Mouse (Mus musculus) G1E (cell line): ENCODE measurements around the gene Sphk2. TPM values are rescaled to one million over a fixed set of nuclear protein-coding genes. Genes with fewer than 3 reads are reported as not detected.
A peak's percentile ranks its signal among the peaks of the same experiment; 100 is the strongest.

Experiments used
- ATAC-seq: 2 replicates; pipeline ENCODE4 v1.8.0; 2016; ENCODE audit warnings: mild to moderate bottlenecking; ENCODE audit not compliant: insufficient number of reproducible peaks, poor library complexity, low FRiP score, severe bottlenecking; ENCODE audit errors: extremely low read depth
- DNase-seq: peaks from one replicate; pipeline ENCODE4 v3.0.0; 2012; ENCODE audit warnings: low spot score
- H3K27me3 ChIP-seq: 2 replicates; pipeline ENCODE4 v1.6.1; 2012; ENCODE audit warnings: mild to moderate bottlenecking, low read length, inconsistent platforms; ENCODE audit not compliant: insufficient read depth
- H3K36me3 ChIP-seq: replicated peaks from 2 replicates; pipeline ENCODE3; 2012; ENCODE audit warnings: mild to moderate bottlenecking, inconsistent platforms
- H3K4me1 ChIP-seq: 2 replicates; pipeline ENCODE4 v1.6.1; 2012; ENCODE audit warnings: low read depth, low read length, inconsistent platforms, mixed read lengths; ENCODE audit not compliant: insufficient read depth
- H3K4me3 ChIP-seq: 2 replicates; pipeline ENCODE4 v1.5.1; 2012; ENCODE audit warnings: low read depth, mild to moderate bottlenecking, inconsistent platforms, low read length, moderate library complexity, mixed read lengths
- H3K9me3 ChIP-seq: replicated peaks from 2 replicates; pipeline ENCODE4 v1.6.1; 2012; ENCODE audit warnings: inconsistent platforms
- CTCF ChIP-seq: IDR thresholded peaks from 2 replicates; pipeline ENCODE4 v1.5.1; 2012; ENCODE audit warnings: low read depth, low read length, inconsistent platforms, mixed read lengths
- GATA1 ChIP-seq: IDR thresholded peaks from 2 replicates; pipeline ENCODE4 v1.6.1; 2012; ENCODE audit warnings: borderline replicate concordance, low read length, inconsistent platforms, mixed read lengths
- GATA2 ChIP-seq: IDR thresholded peaks from 2 replicates; pipeline ENCODE4 v1.6.1; 2012; ENCODE audit warnings: low read depth, low read length, inconsistent platforms, borderline replicate concordance
- POLR2AphosphoS5 ChIP-seq: IDR thresholded peaks from 2 replicates; pipeline ENCODE4 v1.6.1; 2012; ENCODE audit warnings: low read depth, low read length, inconsistent platforms; ENCODE audit not compliant: insufficient replicate concordance
- TAL1 ChIP-seq: conservative IDR thresholded peaks from 2 replicates; pipeline ENCODE4 v1.6.1; 2012; ENCODE audit warnings: low read depth, low read length, inconsistent platforms, mixed read lengths
- polyA plus RNA-seq: library from polyadenylated mRNA; stranded (reverse); fragments of >175 nt; gene quantifications from 2 replicates; pipeline ENCODE4 v1.2.3, GENCODE M21; 2012
- total RNA-seq, 2 experiments: library from RNA; stranded (forward) in 1 of 2; stranded (reverse) in 1 of 2; fragments of 200-1000 nt in 1 of 2; fragments of >200 nt in 1 of 2; fragmentation: Nextera tagmentation in 1 of 2; gene quantifications; 2 replicates each; pipeline ENCODE4 v1.2.3; 2014 to 2017

The Sphk2 gene
- total and polyA plus RNA-seq, 3 experiments = 9.3 to 96.0 (median 21.4) TPM

DNA sequence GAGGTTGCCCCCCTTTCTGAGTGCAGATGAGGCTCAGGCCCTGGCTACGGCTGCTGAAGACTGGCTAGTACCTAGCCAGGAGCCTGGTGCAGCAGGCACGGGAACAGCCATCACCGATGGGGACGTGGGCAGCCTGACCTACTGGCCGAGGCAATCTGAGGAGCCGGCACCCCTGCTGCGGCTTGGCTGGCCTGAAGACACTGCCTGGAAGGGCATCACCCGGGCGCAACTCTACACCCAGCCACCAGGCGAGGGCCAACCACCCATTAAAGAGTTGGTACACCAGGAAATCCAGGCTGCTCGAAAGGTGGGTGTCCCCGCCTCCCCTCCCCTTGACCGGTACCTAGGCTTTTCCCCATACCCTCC, 4.5 kb upstream of the Sphk2 start:
- H3K9me3 ChIP-seq = no peaks in the 10 kb centered on the region
- no peak for TF ChIP-seq POLR2AphosphoS5
- TF ChIP-seq TAL1 = no peak
- ATAC-seq (no peak), DNase-seq (no peak)
- H3K4me3 ChIP-seq = peak overlapping the region; percentile 34; the same call in 1 of the 2 replicates
- peaks cover 90% of the 10 kb centered on the region for H3K36me3 ChIP-seq
- no peaks in the 10 kb centered on the region for H3K27me3 ChIP-seq
- peaks cover 75% of the 10 kb centered on the region for H3K4me1 ChIP-seq

DNA sequence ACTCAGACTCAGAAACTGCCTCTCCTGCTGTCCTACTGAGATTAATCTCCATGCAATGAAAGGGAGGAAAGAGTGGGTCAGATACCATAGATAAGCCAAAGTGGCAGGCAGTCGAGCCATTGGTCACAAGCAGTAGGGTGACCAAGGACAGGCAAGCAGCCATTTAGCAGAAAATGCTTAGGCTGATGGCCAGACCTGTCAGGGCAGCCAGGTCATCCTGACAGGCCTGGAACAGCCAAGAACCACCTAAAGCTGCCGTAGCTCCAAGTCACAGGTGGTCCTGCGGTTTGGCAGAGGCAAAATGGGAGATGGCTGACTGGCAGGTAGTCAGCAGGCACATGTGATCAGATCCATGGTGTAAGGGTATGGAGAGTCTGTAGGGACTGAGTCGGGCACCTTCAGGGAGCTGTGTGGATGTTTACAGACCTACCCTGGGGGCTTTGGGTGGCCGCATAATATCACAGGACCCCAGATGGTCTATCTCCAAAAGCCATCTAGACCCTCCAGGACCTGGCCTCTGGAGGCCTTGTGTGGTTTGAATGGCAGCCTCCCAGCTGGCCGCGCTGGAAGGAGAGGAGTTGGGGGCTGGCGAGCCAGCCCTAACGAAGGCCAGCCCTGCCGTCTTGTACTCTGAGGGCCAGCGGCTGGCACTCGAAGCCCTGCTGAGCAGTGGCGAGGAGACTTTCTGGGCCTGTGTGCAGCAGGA, 4.0 kb upstream of the Sphk2 start:
- peak overlapping the region; percentile 45; the same call in 1 of the 2 replicates for H3K4me3 ChIP-seq
- peaks cover 85% of the 10 kb centered on the region for H3K36me3 ChIP-seq
- no peaks in the 10 kb centered on the region for H3K27me3 ChIP-seq
- H3K9me3 ChIP-seq = no peaks in the 10 kb centered on the region
- peaks cover 74% of the 10 kb centered on the region for H3K4me1 ChIP-seq
- no peak for TF ChIP-seq GATA2
- TF ChIP-seq CTCF = no peak
- TF ChIP-seq POLR2AphosphoS5 = no peak
- no peak for TF ChIP-seq GATA1
- no peak for TF ChIP-seq TAL1
- no peak for DNase-seq
- no peak for ATAC-seq

GRCm38 (mm10) chr7:45721234-45721571, 3.4 kb upstream of the Sphk2 start:
- ATAC-seq (no peak), DNase-seq (no peak)
- TF ChIP-seq TAL1 = no peak
- TF ChIP-seq POLR2AphosphoS5 = no peak
- no peak for TF ChIP-seq GATA2
- no peak for TF ChIP-seq CTCF
- TF ChIP-seq GATA1 = no peak
- H3K4me3 ChIP-seq = peak overlapping the region; percentile 77; the same call in 1 of the 2 replicates
- H3K36me3 ChIP-seq = peaks cover 84% of the 10 kb centered on the region
- H3K27me3 ChIP-seq = no peaks in the 10 kb centered on the region
- H3K9me3 ChIP-seq = no peaks in the 10 kb centered on the region
- peaks cover 74% of the 10 kb centered on the region for H3K4me1 ChIP-seq

DNA sequence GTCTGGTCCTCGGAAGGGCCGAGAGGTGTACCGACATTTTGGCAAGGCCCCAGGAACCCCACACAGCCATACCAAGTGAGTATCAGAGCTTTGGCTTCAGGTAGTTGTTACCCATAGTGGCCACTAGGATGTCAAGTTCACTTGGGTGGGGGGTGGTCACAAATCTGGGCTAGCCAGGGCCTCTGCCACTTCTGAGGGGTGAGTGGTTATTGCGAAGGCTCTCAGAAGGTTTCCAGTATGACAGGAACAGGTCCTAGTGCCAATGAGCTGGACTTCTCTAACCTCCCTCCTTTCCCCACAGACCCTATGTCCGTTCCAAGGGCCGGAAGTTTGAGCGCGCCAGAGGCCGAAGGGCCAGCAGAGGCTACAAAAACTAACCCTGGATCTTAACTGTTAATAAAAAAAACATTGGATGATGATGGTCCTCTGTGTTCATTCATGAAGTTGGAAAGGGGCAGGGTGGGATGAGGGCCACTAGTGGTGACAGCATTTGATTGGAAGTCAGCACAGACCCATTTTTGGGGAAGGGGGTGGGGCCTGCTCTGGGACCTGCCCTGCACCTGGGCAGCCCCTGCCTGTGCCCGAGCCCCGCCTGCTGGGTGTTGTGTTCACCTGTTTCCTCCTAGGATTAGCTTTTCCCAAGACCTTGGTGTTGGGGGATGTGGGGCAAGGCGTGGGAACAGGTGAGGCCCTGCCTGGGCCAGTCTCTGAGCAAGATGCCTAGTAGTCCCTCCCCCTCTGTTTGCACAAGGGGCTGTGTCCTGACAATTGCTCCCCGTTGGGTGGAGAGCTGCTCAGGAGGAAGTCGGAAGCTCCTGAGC, 2.8 kb upstream of the Sphk2 start, which contains the start of gene Fam83e:
Fam83e (plus strand) TSS at position 800 of the 821 bp plus-strand sequence.
- DNase-seq = no peak
- H3K4me1 ChIP-seq = peaks cover 76% of the 10 kb centered on the region
- peaks cover 84% of the 10 kb centered on the region for H3K36me3 ChIP-seq
- TF ChIP-seq TAL1 = no peak
- peak; percentile 28; the same call in 1 of the 2 replicates for TF ChIP-seq CTCF
- TF ChIP-seq POLR2AphosphoS5 = no peak
- TF ChIP-seq GATA1 = no peak
- no peaks in the 10 kb centered on the region for H3K9me3 ChIP-seq
- ATAC-seq = no peak
- H3K4me3 ChIP-seq = peak within 1 kb of the TSS; percentile 77
- no peaks in the 10 kb centered on the region for H3K27me3 ChIP-seq

DNA sequence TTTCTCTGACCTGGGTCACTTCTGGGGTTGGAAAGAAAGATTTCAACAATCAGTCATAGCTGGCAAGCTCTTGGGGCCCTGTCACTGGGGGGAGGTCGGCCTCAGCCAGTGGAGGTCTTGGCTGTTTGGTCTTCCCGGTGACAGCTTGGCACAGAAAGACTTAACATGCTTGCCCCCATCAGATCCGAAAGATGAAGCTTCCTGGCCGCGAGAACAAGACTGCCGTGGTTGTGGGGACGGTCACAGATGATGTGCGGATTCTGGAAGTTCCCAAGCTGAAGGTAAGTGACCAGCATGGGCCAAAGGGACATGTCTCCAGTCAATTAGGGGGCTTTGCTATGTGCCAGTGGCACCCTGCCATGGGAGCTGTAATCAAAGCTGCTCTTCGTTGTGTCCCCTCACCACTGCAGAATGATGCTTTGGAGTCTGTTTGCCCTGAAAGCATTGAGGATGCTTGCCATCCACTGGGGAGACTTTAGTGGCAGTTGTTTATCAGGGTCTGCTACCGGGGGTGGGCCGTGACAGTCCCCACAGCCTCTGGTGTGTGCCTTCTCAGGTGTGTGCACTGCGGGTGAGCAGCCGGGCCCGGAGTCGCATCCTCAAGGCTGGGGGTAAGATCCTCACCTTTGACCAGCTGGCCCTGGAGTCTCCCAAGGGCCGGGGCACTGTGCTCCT, 2.1 kb upstream of the Sphk2 start:
- TF ChIP-seq TAL1 (no peak), POLR2AphosphoS5 (no peak), GATA1 (no peak), GATA2 (no peak)
- peaks cover 74% of the 10 kb centered on the region for H3K4me1 ChIP-seq
- H3K4me3 ChIP-seq = peak overlapping the region; percentile 77
- ATAC-seq (no peak), DNase-seq (no peak)
- H3K36me3 ChIP-seq = peaks cover 79% of the 10 kb centered on the region
- H3K27me3 ChIP-seq = no peaks in the 10 kb centered on the region
- H3K9me3 ChIP-seq = no peaks in the 10 kb centered on the region

DNA sequence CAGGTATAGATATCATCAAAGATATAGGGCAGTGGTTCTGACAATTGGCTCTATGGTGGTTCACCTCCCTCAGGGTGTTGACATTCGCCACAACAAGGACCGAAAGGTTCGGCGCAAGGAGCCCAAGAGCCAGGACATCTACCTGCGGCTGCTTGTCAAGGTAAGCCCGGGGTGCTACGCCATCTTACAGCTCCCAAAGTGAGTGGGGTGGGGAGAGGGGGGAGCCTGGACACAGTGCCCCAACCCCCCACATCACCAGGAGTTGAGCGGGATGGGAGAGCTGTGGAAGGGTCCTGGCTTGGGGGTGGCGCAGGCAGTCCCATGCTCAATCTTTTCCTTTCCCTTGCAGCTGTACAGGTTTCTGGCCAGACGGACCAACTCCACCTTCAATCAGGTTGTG, 1.4 kb upstream of the Sphk2 start:
- TF ChIP-seq GATA2 (no peak), POLR2AphosphoS5 (0 out of 2 replicates have a peak, but pooled peaks have one; percentile 39), GATA1 (no peak), TAL1 (no peak)
- Histone ChIP-seq H3K36me3 (peaks cover 76% of the 10 kb centered on the region), H3K4me1 (peaks cover 76% of the 10 kb centered on the region), H3K9me3 (no peaks in the 10 kb centered on the region), H3K4me3 (peak overlapping the region; percentile 77), H3K27me3 (no peaks in the 10 kb centered on the region)
- ATAC-seq (no peak), DNase-seq (no peak)
